Mouse (Mus musculus) gastrocnemius, postnatal 10 days (tissue): ENCODE measurements at regions not wholly inside any gene's neighbourhood (a gene's known extent, or its start where the extent isn't known, plus 50 kb on each side); places are given as distances from the start of the nearest gene placed in this dataset.

Experiments used
- DNase-seq: peaks from one replicate; pipeline ENCODE4 v3.0.0; 2021; ENCODE audit warnings: mixed read lengths

DNA sequence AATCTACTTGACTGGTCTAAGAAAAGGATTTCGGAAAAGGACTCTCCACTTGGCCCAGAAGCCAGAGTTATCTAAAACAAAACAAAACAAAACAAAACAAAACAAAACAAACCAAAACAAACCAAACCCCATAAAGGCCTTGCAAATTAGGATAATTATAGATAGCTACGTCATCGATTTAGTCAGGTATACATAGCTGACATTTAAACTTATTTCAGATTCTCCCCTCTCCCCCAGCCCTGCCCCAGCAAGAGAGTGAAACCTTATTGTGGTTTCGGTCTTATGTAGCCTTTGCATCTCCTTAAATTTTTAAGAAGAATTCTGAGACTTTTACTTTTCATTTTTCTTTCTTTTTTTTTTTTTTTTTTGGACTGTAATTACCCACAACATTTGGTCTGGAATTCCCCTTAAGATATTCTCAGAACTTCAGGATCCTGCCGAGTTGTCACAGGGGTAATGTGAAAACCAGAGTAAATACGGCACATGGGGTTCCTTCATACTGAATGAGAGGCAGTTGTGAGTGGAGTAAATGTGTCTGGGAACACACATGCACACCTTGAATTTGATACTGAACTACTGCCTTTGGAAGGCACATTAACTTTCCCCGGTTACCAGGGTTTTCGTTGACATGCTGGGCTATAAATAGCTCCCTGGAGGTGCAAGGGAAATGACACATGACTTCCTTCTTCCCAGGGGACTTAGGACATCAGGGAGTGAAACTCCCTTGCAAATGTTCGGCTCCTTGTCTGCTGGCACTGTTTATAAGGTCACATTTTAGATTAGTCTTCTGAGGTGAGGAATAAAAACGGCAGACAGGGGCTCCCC lies 94.8 kb upstream of the Rap1b start:
- DNase-seq, result no peak

DNA sequence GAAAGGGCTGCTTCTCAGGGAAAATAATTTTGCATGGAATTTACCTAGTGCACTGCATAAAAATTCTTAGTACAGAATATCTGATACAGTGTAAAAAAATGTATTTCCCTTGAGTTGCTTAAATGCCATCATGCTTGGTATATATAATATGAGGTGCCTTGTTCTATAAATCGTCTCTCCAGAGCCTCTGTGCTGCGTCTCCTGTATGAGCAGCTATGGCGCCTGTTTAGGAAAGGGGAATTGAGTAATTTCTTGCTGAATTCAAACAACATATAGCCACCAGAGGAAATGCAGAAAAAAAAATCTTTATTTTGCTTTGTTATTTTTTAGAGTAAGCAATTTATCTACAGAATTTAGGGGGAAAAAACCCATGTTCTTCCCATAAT lies 95.4 kb upstream of the Rap1b start:
- DNase-seq, result no peak

DNA sequence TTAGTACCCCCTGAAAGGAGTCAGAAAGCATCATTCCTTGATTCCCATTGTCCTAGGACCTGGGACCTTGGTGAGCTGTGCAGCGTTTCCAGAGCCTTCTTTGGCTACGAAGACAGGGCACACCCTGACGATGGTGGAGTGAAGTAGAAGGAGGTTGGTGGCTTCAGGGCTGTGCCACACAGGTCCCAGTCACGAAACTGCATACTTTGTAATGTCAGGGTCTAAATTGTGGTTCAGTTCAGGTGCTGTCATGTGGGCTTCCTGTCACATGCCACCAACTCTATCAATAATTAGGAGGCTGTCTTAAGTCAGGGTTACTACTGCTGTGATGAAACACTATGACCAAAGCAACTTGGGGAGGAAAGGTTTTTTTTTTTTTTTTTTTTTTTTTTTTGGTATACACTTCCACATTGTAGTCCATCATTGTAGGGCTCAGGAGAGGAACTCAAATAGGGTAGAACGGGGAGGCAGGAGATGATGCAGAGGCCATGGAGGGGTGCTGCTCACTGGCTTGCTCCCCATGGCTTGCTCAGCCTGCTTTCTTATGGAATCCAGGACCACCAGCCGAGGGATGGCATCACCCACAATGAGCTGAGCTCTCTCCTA lies 98.0 kb upstream of the Rap1b start:
- no peak for DNase-seq

DNA sequence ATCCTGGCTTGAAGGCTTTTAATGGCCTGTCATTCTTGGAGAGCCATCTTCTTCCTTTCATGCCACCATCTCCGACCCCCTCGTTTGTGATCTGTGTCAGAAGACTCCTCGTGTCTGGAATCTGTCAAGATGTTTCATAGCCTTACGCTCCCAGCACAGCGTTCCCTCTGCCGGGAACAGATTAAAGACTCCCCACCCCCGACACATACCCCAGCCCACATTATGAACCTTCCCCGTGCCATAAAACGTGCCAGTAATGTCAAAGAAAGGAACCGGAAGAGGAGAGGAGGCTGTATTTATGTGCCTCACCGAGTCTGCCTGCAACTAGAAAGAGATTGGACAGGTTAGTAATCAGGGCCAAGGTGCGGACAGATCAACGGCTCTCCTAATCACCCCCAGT lies 101.4 kb upstream of the Rap1b start:
- DNase-seq, result no peak

DNA sequence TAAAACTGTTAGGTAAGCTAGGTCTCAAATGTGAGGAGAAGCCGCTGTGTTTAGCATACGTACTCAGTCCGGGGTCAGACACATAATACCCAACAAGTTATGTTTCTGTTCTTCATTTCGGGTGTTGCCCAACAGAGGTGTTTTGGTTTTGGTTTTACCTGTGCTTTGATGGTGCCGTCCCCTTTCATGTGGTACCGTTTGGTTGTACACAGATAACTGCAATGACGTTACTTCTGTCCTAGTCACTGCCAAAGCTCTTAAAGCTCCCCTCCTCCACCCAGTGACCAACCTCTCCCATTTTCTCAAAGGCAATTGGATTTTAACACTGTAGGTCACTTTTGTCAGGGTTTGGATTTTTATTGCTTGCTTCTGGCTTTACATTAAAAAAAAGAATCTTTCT lies 102.1 kb upstream of the Rap1b start:
- DNase-seq, result no peak

DNA sequence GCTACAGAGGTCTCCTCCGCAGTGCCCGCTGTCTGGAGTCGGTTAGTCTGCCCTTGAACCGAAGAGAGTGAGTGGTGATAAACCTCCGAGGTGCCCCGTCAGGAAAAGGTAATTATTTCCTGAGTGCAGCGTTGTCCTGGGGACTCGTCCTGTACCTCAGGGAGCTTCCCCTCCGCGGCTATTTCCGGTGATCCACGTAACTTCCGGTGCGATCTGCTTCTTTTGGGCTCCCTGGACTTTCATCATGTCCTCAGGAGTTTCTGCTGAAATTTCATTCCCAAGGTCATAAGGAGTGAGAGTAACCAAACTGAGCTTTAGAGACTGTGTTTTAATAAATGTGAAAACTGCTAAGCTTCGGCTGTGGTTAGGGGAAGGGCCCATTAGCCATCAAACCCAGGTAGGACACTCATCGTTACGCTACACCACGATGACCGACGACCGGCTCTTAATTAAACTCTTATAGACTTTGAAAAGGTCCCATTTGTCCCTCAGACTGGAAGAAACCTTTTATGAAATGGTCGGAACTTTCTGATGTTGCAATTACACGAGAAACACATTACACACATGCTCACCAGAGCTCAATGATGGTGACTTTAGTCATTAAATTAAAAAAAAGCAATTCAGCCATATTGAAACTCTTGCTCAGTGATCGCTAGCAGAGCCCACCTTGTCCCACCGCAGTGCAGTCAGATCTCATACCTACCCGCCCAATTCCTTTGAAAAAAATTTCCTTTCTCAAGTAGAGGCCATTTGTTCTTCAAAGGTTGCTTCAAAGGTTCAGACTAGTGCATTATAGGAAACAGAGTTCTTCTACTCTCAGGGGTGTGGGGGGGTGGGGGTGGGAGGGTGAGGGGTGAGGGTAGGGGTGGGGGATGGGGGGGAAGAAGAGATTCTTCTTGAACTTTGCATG lies 106.5 kb upstream of the Rap1b start:
- DNase-seq, result no peak

DNA sequence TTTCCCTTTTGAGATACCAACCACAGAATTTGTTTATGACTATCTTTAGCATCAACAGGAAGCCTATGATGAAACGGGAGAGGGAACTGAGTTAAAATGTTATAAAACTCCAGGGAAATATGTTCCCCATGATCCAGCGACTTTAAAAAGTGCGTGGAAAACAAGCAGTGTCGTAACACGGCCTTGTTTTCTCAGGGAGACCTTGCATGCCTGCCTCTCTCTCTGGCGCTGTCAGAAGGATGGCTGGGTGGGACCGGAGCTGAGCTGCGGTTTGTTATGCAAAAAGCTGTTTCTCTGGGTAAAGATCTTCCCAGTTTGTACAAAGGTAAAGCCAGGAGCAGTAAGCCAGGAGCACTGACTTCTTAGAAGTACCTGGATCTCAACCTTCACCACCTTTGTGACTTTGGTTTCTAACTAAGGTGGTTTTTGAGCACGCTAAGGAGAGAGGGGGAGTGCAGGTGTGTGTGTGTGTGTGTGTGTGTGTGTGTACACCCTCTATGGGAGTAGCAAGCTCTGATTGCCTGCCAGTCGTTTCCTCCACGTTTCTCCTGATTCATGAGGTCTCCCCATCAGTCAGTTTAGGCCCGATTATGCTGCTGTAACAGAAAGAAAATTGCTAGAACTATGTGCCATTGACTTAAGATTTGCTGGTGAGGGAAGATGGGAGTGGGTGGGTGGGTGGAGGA lies 107.3 kb upstream of the Rap1b start:
- DNase-seq, result no peak

DNA sequence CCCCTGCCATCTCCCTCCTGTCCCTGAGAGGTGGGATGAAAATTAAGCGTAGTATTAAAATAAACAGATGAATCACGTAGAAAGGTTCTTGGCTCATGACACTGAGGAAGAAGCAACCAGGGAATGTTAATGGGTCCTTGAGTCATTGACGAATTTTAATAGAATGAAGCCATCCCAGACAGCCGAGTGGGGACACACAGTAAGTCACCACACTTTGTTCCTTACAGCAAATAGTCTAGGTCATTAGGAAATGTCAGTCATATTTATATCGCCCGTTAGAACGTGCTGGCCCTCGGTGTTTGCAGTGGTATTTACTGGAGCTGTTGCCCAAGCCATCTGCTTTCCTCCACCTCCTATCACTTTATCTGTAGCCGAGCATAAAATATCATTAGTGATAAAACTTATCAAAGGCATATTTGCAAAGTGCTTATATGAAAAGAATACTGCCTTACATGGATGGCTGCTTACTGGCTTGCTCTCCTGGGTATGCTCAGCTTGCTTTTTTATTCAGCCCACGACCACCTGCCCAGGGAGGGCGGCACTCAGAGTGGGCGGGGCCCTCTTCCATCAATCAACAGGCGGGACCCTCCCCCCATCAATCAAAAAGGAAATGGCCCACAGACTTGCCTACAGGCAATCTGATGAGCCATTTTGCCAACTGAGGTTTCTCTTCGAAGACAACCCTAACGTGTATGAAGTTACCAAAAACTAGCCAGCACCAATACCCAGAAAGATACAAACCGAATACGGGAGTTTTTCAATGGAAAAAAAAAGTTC lies 110.5 kb upstream of the Rap1b start:
- DNase-seq, result no peak

DNA sequence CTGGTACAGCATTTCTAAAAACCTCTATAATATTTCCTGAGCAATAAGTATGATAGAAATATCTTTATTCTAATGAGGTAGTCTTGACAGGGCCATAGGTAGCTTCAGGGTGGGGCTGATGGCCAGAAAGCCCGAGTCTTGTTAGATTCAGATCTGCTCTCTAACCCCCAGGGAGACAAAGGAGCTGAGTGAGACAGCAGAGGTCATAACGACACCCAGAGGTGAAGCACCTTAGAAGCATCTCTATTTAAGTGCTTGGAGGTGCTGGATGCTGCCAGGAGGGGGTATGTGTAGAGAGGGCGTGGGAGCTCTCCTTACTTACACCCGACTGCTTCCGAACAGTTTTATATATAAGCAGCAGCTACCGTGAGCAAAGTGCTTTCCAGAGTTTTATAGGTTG lies 128.9 kb upstream of the Rap1b start:
- DNase-seq, result no peak

DNA sequence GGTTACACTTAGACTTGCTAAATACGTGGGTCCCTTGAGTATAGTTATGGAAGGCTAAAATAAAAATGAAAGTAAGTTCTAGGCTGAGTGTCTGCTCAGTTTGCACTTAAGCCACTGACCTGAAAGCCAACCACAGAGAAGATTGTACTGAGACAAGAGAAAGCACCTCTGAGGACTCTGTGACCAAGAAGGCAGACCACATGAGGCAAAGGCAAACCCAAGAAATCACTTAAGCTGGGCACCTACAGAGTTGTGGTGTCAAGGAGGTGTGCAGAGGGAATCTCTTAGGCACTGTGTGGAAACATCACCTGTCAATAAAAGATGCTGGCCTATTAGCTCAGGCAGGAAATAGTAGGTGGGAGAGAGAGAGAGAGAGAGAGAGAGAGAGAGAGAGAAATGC lies 129.6 kb upstream of the Rap1b start:
- no peak for DNase-seq

DNA sequence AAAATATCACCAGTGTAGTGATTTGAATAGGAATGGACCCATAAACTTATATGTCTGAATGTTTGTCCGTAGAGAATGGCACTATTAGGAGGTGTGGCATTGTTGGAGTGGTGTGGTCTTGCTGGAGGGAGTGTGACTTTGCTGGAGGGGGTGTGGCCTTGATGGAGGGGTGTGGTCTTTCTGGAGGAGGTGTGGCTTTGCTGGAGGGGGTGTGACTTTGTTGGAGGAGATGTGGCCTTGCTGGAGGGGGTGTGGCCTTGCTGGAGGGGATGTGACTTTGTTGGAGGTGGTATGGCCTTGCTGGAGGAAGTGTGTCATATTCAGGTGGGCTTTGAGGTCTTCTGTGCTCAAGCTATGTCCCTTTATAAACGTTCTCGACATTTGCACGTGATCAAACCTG lies 133.3 kb upstream of the Rap1b start:
- no peak for DNase-seq

DNA sequence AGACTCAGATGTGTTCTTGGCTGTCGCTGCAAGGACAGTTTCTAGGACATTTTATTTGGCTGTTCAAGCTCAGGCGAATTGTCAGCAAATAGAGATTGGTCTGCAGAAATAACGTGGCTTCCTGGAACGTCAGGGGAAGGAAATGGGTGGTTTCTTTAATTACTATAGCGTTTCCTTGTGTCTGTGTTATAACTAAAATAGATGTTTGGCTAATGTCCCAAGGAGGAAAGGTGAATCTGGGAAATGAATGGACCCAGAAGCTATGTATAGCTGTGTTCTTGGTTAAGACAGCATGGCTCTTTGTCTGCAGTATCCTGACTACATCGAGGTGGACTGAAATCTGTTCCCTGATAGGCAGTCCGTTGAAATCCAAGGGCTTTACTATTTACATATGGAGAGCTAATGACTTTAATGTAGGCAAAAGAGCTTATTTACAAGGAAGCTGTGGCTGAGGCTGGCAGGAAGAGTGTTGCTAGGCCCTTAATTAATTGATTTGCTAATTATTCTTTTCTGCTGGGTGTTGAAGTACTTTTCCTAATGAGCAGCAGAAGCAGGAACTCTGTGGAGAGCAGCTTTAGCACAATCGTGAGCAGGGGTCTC lies 136.9 kb upstream of the Rap1b start:
- no peak for DNase-seq

DNA sequence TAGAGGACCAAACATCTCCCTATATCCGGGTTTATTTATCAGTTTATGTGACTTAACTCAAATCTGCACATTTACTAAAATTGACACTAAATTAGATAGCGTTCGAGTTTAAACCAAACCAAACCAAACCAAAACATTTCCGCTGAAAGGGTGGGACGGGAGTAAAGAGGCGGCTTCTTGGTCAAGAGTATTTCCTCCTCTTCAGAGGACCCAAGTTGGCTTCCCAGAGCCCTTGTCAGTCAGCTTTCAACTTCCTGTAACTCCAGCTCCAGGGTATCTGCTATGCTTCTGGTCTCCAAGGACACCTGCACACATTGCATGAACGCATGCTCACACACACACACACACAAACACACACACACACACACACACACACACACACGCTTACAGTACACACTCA lies 137.4 kb upstream of the Rap1b start:
- no peak for DNase-seq

DNA sequence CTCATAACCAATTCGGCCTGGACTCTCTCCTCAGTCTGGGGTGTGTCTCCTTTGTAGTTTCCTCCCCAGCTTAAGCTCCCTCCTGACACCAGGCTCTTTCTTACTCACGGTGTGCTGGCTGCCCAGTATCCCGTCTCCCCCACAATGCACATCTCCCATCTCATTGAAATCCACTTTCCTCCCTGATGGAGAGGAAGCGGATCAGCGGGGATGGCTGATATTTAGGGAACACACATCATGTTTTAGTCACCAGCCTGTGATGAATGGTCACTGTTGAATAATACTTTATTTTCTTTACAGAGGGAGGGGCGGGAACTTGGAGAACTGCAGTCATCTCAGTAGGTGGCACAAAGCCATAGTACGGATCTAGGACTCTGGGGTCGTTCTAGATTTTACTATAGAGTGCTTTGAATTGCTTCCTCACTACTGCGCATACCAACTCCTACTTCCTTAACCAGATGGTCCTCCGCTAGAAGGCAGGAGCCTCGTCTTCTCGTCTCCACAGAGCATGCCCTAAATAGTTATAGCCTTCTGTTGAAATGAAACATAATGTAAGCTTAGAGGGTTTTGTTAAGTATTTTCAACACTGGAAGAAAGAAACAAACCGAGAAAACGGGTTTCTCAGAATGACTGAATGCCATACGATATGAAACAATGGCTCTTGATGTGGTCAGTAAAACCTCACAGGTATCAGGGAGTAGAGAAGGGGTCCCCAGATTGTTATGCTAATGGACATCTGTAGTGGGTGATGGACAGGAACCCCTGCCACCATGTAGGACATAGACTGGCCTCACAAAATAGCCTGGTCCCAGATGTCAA lies 139.2 kb upstream of the Rap1b start:
- no peak for DNase-seq

DNA sequence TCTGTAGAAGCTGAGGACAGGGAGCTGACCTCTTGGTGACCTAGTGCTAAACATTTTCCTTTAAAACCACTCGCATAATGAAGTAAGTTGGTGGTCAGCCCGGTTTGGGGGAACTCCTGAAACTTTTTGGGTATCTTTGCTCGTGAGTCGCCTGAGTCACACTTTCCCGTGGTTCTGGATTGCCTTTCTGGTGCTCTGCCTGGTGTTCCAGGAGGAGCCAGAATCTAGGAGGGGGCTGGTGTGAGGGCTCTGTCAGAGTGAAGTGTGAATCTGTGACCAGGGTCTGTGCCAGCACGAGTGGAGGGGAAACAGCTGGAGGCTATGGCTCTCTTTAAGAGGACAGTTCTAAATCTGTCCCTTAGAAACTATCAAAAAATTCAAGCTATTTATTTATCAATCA lies 141.8 kb upstream of the Rap1b start:
- no peak for DNase-seq

DNA sequence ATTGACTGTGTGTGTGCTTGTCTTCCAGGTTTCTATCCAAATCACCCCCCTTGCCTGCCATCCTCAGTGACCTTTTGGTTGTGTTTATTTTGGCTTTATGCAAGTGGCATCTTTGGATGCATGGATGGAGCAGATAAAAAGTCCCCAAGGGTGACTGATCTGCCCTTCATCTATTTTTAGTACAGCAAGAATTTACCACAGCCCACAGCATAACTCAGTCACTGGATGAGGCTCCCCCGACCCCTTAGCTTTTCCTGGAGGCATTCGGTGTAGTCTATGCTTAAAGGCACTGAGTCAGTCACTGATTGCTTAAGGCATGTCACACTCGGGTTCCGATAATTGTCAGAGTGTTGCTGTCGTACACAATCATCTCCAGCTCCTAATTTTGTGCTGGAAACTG lies 142.2 kb upstream of the Rap1b start:
- no peak for DNase-seq

DNA sequence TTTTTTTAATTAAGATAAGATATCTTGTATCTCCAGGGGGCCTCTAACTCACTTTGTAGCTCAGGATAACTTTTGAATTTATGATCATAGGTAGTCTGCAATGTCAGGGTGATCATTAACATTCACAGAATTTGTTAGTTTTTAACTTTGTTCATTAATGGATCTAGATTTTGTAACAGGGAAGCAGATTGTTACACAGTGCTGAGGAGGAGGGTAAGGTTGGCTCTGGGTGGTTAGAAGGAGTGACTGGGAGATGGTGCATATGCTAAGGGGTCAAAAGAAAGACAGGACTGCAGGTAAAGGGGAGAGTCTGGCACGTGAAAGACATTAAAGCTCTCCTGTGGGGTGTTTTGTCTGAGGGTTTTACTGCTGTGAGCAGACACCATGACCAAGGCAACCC lies 145.3 kb upstream of the Rap1b start:
- DNase-seq, result no peak

DNA sequence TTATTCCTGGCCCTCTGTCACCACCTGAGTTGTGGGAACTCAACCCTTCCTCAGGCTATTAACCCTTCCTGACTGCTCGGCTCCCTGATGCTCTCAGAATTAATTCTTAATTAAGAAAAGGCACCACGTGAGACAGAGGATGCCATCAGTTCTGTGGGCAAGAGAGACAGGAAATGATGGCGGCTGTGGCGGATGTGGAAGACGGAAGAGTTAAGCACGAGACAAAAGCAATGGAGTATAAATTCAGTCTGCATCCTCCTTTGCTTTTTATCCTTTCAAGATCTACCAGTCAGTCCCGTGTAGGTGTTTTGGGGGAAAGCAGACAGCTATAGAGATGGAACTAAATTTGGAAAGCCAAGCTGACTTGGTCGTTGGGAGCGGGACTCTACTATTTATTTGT lies 146.5 kb upstream of the Rap1b start:
- no peak for DNase-seq

DNA sequence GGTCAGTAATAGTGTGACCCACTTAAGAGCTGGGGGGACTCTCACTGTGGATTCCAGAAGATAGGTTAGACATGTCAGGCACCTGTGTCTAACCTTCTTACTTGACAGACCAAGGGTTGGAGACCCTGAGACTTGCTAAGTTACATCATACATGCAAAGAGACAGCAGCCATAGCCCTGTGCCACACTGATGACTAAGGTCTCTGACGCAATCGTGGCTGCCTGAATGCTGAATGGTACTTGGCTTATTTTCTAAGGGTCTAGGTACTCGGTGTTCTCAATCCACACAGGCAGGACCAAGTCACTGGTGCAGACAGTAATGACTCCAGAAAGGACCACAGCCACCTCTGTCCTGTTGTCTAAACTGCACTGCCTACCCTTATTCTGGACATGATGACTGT lies 147.8 kb upstream of the Mdm1 start:
- DNase-seq, result no peak

DNA sequence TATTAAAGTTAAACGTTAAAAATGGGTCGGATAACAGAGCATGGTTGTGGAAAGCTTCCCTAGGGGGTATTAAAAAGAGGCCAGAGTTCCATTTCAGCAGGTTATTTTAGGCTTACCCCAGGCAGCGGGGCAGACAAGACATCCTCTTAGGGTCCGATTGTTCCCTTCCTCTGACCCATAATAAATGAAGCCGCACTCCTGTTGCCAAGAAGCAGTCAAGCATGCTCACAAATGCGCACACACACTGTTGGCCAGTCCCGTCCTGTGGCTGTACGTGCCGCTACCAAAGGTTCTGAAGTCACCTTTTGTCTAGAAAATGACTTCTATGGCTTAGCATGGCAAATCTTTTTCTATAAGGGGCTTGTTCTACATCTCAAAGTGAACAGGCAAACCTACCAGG lies 146.8 kb upstream of the Mdm1 start:
- DNase-seq, result no peak

DNA sequence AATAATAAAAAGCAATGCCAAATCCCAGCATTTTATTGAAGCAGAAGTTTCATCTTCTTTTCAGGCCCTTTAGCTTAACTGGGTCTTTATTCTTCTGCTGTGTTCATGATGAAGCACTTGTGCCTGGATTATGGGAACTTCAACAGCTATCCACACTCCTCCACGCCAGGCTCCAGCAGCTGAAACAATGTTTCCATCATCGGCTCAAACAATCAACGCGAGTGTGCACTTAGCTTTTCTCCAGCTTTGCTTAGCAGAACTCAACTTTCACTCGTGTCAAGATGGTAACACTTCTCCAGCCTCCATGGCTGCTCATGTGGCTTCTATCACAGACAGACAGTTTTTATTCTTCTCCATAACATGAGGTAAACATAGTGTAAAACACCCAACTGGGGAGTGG lies 143.8 kb upstream of the Mdm1 start:
- DNase-seq, result no peak
